Mouse (Mus musculus) liver, adult (tissue): Measurements from ENCODE around the gene Arhgap9.

ENCODE experiments used
- GATA4 ChIP-seq: IDR thresholded peaks from 2 replicates; pipeline ENCODE4 v1.6.1; 2014; ENCODE audit warnings: mild to moderate bottlenecking, low read length; ENCODE audit not compliant: insufficient replicate concordance

The Arhgap9 gene

DNA sequence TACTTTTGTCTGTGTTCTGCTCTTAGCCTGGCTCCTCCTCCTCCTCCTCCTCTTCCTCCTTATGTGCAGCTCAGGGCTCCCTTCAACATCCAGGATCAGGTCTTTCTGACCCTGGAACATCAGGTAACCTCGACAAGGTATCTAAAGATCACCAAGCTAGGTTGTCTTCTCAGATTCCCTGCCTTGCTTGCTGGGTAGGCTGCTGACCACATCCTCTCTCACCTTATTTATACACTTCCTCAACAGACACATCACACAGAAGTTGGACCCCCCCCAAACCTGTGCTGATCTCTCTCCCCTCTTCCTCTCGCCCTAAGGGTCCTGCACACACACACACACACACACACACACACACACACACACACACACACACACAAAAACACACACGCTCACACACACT is at the start of gene Arhgap9:
Arhgap9 (plus strand) TSS at position 344 of the 400 bp plus-strand sequence.
- no peak for TF ChIP-seq GATA4

- TF ChIP-seq GATA4, result no peak
Observed at GRCm38 (mm10) chr10:127272371-127272770, 49.4 kb upstream of the Arhgap9 start.

DNA sequence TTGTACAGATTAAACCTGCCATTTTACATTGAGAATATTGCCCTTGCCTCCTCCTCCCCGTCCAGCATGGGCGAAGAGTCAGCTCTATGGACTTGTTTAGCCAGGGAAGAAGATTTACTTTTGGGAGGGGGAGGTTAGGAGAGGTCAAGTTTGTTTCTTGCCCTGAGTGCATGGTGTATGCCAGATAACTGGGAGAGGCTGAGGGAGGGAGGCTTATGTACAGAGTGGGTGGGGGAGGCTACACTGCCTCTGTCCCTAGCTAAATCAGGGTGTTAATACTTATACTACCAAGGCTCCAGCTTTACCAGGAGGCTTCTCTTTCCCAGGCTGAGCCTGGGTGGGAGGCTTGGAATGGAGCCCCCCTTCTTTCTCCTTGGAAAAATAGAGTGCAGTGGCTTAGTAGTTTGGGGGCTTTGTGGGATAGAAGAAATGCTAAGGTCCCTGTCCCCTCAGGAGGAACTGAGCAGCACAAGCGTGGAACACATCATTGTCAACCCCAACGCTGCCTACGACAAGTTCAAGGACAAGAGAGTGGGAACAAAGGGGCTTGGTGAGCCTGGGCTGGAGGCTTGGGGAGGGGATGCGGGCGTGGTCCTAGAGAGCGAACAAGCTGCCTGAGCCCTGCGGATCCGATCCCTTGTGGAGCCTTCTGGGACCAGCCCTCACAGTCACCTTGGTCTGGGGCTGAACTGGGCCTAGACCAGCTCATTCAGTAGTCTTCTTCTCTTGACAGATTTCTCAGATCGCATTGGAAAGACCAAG is 47.3 kb upstream of the Arhgap9 start:
- no peak for TF ChIP-seq GATA4

- TF ChIP-seq GATA4, result no peak
Observed at GRCm38 (mm10) chr10:127279730-127280129, 42.0 kb upstream of the Arhgap9 start.

DNA sequence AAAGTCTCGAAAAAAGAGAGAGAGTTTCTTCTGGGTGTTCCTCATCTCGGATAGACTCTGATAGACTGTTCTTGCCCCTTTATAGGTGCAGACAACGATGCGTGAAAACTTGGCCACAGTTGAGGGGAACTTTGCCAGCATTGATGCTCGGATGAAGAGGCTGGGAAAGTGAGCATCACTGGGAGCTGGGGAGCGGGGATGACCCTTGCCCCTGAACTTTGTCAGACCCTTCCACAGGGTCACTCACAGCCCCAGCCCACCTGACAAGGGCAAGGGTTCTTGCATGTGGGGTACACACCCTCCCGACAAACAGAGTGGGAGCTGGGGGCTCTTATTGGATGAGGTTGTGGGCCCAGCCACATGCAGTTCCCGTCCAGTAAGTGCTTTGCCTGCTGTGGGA is 40.4 kb upstream of the Arhgap9 start:
- TF ChIP-seq GATA4, result no peak

- no peak for TF ChIP-seq GATA4
Observed at GRCm38 (mm10) chr10:127282620-127283215, 39.0 kb upstream of the Arhgap9 start.

DNA sequence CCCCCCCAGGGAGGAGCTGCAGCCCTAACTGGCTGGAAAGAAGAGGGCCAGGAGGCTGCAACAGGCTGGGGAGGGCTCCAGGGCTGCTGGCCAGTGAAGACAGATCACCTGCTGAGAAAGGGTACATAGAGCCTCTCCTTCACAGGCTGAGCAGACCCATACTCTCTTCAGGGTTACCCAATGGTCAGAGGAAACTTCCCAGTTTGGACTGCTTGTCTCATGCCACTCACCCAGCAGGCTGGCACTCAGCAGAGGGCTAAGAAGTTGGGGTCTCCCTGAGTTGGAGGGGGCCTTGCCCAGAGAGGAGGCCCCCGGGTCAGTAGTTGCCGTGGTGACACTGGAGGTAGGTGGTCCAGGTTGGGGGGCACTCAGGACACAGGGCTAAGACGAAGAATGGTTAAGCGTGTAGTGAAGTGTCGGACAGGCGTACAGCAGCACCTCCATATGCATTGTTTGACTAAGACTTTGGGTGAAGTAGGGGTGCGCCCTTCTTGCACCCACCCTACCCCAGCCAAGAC is 37.6 kb upstream of the Arhgap9 start:
- TF ChIP-seq GATA4, result no peak

DNA sequence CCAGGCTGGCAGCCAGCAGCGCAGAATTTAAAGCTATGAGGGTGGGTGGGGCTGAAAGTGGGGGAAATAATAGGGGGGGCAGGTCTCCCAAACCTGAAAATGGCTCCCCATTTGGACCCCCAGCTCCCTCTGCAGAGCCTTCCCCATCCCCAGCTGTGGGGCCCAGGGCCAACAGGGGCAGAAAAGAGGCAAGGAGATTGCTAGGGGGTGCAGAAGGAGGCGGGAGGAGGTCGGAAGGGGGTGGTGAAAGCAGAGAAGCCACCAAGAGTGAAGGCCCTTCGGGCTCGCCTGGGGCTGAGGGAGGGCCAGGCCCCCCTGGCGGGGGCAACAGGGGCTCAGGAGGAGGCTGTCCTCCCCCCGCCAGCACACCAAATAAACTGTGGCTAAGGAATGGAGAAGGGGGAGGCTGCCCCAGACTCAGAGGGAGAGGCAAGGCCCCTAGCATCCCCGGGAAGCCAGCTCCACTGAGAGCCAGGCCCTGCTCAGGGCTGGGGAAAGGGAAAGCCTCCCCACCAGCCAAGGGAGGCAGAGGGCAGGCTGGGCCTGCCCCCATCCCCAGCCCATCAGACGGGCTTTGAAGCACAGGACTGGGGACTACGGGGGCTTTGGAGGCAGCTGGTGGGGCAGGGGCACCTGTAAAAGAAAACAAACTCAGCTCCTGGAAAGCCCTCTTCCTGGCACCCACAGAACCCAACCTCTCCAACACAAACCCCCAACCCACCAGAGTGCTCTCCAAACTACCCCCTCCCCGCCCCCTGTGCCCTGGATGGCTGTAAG is 36.9 kb upstream of the Arhgap9 start:
- TF ChIP-seq GATA4, result no peak

DNA sequence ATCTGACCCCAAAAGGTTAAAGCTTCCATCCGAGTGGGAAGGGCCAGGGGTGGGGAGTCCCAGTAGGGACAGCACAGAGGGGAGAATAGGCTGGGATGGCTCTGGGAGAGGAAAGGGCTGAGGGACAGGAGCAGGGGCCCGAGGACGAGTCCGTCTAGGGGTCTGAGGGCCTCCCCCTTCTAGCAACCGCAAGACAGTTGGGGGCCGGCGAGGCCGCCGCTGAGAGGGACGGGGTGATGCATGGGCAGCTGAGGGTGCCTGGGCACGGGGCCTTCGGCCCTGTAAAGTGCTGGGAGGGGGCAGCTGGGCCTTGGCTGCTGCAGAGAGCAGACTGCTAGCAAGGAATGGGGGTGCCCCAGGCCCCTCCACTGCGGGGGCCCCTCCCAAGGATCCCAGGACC is 36.1 kb upstream of the Arhgap9 start:
- TF ChIP-seq GATA4, result no peak

DNA sequence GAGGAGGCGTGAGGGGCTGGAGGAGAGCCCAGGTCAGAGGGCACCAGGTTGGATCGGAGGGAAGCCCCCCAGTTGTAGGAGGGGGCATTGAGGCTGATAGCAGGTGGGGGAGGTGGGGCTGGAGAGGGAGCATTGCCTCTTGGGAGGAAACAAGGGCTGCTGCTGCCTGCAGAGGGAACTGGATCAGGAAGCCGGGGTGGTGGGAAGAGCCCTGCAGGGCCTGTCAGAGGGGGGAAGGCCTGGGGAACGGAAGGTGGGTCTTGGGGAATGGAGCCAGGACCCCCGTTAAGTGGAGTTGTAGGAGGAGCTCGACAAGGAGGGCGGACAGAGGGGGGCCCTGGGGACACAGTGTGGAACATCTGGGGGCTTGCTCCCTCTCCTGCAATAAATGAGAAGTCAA is 35.6 kb upstream of the Arhgap9 start:
- TF ChIP-seq GATA4, result no peak

DNA sequence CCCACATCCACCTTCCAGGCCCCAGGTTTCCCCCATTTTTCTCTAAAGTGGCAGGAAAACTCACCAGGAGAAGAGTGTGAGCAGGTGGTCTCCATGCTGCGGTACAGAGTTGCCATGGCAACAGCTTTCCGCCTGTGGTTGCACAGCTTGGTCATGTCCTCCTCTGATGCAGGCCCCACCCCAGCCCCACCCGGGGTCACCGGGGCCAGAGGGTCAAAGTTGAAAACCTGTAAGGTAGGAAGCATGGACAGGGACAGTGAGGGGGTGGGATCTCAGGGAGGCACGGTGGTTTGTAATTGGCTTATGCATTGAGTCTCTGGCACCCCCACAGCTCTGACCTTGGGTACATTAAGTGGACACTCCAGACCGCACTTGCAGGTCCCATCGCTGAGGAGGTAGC is 35.0 kb upstream of the Arhgap9 start:
- no peak for TF ChIP-seq GATA4

DNA sequence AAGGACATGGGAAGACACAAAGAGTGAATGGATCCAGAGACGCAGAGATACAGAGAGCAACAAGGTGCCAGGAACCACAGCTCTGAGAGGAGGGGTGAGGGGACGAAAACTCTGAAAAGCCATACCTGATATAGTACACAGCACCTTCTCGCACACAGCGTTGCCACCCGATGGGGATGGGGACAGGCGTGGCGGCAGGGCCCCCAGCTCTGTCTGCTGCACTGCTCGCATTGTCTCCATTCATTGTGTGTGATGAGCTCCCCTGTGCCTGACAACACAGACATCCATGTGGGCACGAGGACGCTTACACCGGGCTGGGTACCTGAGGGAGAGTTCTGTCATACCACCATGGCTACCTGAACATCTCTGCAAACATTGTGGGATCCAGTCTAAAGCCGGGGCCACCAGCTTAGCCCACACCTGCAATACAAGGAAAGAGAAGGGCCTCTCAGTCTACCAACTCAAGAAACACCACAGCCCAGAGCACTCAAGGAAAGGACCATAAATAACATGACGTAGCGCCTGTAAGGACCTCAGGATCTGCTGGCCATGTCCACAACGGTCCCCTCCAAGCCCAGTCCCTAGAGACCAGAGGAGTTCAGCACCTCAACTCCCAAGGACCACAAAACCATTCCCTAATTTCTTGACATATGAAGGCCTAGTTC is 34.4 kb upstream of the Arhgap9 start:
- TF ChIP-seq GATA4, result no peak

- TF ChIP-seq GATA4, result no peak
Observed at GRCm38 (mm10) chr10:127287936-127288293, 33.8 kb upstream of the Arhgap9 start.

GRCm38 (mm10) chr10:127288328-127288799 is 33.4 kb upstream of the Arhgap9 start:
- no peak for TF ChIP-seq GATA4

DNA sequence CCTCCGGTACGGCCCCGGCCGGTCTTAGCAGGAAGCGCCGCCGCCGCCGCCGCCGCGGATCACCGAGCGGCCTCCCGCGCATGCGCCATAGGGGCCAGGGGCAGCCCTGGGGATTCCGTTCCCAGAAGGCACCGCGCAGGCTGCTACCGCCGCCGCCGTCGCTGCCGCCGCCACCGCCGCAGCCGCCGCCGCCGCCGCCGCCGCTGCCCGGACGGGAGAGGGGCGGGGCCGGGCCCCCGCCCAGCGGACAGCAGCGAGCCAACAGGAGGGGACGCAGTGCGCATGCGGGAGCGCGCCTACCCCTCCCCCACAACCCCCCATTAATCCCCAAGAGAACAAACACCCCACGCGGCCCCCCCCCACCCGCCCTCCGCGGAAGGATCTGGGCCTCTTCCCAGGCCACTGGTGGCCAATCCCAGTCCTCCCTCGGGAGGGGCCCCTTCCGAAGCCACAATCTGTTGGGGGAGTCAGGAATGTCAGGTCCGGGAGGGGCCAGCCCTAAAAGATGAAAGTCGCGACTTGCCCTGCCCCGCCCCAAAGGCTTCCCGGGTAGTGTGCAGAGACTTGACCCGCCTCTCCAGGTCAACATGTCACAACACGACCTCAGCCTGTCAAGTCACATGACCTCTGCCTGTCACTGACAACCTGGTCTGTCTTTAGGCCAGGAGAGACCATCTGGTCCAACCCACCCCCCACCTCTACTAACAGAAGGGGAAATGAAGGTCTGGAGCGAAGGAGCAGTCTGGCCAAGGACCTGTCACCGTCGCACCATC is 32.8 kb upstream of the Arhgap9 start, which contains the start of gene Mbd6:
Mbd6 (minus strand) TSS at position 219 of the 773 bp plus-strand sequence.
- peak; percentile 57; the same call in 1 of the 2 replicates for TF ChIP-seq GATA4
